Mouse (Mus musculus) MEL (cell line): Measurements from ENCODE around the gene Dhodh.

ENCODE experiments used
- CHD1 ChIP-seq: IDR thresholded peaks from 2 replicates; pipeline ENCODE4 v1.6.1; 2012; ENCODE audit warnings: low read depth, mild to moderate bottlenecking, inconsistent platforms, low read length, improper control_type of control experiment
- CTCF ChIP-seq, 3 experiments: IDR thresholded peaks in 2 of 3; conservative IDR thresholded peaks in 1 of 3; 2 replicates each; pipeline ENCODE4 v1.5.1; 2011 to 2012; ENCODE audit warnings: low read length in 3 of 3, low read depth in 2 of 3, mild to moderate bottlenecking in 2 of 3, improper control_type of control experiment in 1 of 3, inconsistent platforms in 1 of 3, mixed read lengths in 1 of 3, moderate library complexity in 1 of 3; ENCODE audit not compliant: control insufficient read depth in 1 of 3, insufficient read depth in 1 of 3, poor library complexity in 1 of 3, severe bottlenecking in 1 of 3
- POLR2A ChIP-seq, 2 experiments: IDR thresholded peaks; 2 replicates each; pipeline ENCODE4 v1.6.1; 2011 to 2012; ENCODE audit warnings: low read length in 2 of 2, mild to moderate bottlenecking in 2 of 2, control low read depth in 1 of 2, improper control_type of control experiment in 1 of 2, low read depth in 1 of 2, moderate library complexity in 1 of 2; ENCODE audit not compliant: control insufficient read depth in 1 of 2, insufficient read depth in 1 of 2, poor library complexity in 1 of 2
- RCOR1 ChIP-seq: IDR thresholded peaks from 2 replicates; pipeline ENCODE4 v1.6.1; 2012; ENCODE audit warnings: low read depth, mild to moderate bottlenecking, inconsistent platforms, low read length, improper control_type of control experiment
- UBTF ChIP-seq: IDR thresholded peaks from 2 replicates; pipeline ENCODE4 v1.6.1; 2012; ENCODE audit warnings: low read depth, mild to moderate bottlenecking, inconsistent platforms, low read length, improper control_type of control experiment, moderate library complexity, borderline replicate concordance; ENCODE audit not compliant: insufficient read depth

- TF ChIP-seq POLR2A (IDR thresholded peaks at IDR 0.05; ENCODE audit: control insufficient read depth in 1 of 2, insufficient read depth in 1 of 2, low read depth in 1 of 2, low read length in 2 of 2, poor library complexity in 1 of 2): no peak
- no peak for TF ChIP-seq CTCF (IDR thresholded peaks at IDR 0.05 in 2 of 3, conservative IDR thresholded peaks at IDR 0.05 in 1 of 3; ENCODE audit: control insufficient read depth in 1 of 3, insufficient read depth in 1 of 3, low read depth in 2 of 3, low read length in 3 of 3, poor library complexity in 1 of 3, severe bottlenecking in 1 of 3)
- TF ChIP-seq RCOR1: no peak
- TF ChIP-seq UBTF: no peak
- no peak for TF ChIP-seq CHD1
These were observed 21.4 kb downstream of the Dhodh start for GRCm38 (mm10) chr8:109586972-109587504.
